ENCODE assay signal across 24 mouse cellular contexts in genomic region chr12:112757896-112758295, GRCm38 (mm10). TPM values are rescaled to one million over a fixed set of nuclear protein-coding genes. Genes with fewer than 3 reads are reported as not detected.
A peak's percentile ranks its signal among the peaks of the same experiment; 100 is the strongest.
DNase-seq lines count a peak whose midpoint lies in the region; ATAC-seq lines count a peak whose summit lies in the region.
"Had no signal": no experiment of that assay in that cellular context is flagged by ENCODE, and none has a peak within 500 bp of the region (broad histone marks: within the 10 kb centered on the region; RNA-seq: fewer than 3 reads in every experiment).

No protein-coding gene starts in this region.

- H3K4me2 ChIP-seq in heart, embryonic 11.5 days, result no peak overlapping the region
- H3K4me2 ChIP-seq: embryonic facial prominence, embryonic 12.5 days; forebrain, embryonic 13.5 days had no signal

- WGBS in heart, embryonic 11.5 days (ENCODE audit: insufficient replicate concordance), result 76% methylated on average over 5 of the region's 5 CpGs

- no peak overlapping the region for H3K27ac ChIP-seq in heart, embryonic 11.5 days (ENCODE audit: low read depth, low read length)
- H3K27ac ChIP-seq: embryonic facial prominence, embryonic 10.5 days; embryonic facial prominence, embryonic 12.5 days; forebrain, embryonic 13.5 days had no signal

- H3K36me3 ChIP-seq in heart, embryonic 11.5 days (ENCODE audit: control insufficient read depth, insufficient read depth, low read length), result no peaks in the 10 kb centered on the region
- H3K36me3 ChIP-seq: embryonic facial prominence, embryonic 10.5 days; embryonic facial prominence, embryonic 12.5 days; G1E had no signal

- peaks cover 4% of the 10 kb centered on the region; the same call in 1 of the 2 replicates for H3K27me3 ChIP-seq in heart, embryonic 11.5 days (ENCODE audit: control insufficient read depth, insufficient read depth, low read length)
- H3K27me3 ChIP-seq: CH12.LX; embryonic facial prominence, embryonic 12.5 days; forebrain, embryonic 13.5 days; Patski had no signal

- H3K4me3 ChIP-seq in heart, embryonic 11.5 days (ENCODE audit: low read depth, low read length), result no peak overlapping the region
- H3K4me3 ChIP-seq: embryonic facial prominence, embryonic 10.5 days; embryonic facial prominence, embryonic 12.5 days; forebrain, embryonic 13.5 days had no signal

- 0 out of 2 replicates have a peak, but pooled peaks cover 2% of the 10 kb centered on the region for H3K9me3 ChIP-seq in heart, embryonic 11.5 days (replicated peaks; ENCODE audit: control insufficient read depth, low read length)
- H3K9me3 ChIP-seq: embryonic facial prominence, embryonic 10.5 days; embryonic facial prominence, embryonic 12.5 days; forebrain, embryonic 13.5 days; G1E had no signal

- ATAC-seq in heart, embryonic 11.5 days (replicated peaks; ENCODE audit: insufficient number of reproducible peaks, low FRiP score, low TSS enrichment), result no peak
- ATAC-seq: activated CD4-positive, CD25-positive, alpha-beta regulatory T cell, adult 4 months; CD4-positive, CD25-positive, alpha-beta regulatory T cell, adult 4 months; forebrain, embryonic 13.5 days; Patski had no signal

- H3K9ac ChIP-seq in heart, embryonic 11.5 days (ENCODE audit: low read depth, low read length), result no peak overlapping the region
- H3K9ac ChIP-seq: embryonic facial prominence, embryonic 12.5 days; forebrain, embryonic 13.5 days had no signal

- H3K4me1 ChIP-seq in heart, embryonic 11.5 days (ENCODE audit: control insufficient read depth, insufficient read depth, low read length), result no peaks in the 10 kb centered on the region
- H3K4me1 ChIP-seq: embryonic facial prominence, embryonic 12.5 days; forebrain, embryonic 13.5 days had no signal

- peak; percentile 85 for DNase-seq in heart, adult 11 months
- DNase-seq in kidney, postnatal 10 days, result peak; percentile 4
- DNase-seq in kidney, postnatal 14 days, result no peak
- peak; percentile 29 for DNase-seq in testis, postnatal 10 days (ENCODE audit: low spot score)
- DNase-seq in testis, postnatal 14 days (ENCODE audit: low spot score), result no peak
- DNase-seq in urinary bladder, postnatal 10 days (ENCODE audit: low spot score), result peak; percentile 5
- no peak for DNase-seq in urinary bladder, postnatal 36 days (ENCODE audit: low spot score in 2 of 2)
- DNase-seq: adrenal gland, adult 8-10 months; adrenal gland, postnatal 14 days; adrenal gland, postnatal 36 days; B cell, adult 2 months; cerebellum, adult 11-12 months; cerebellum, adult 2 months; cerebellum, adult 9-10 months; cerebellum, postnatal 10 days had no signal

RNA-seq across cellular contexts. Expression of gene Pld4, which starts 2.6 kb away (rescaled TPM):
- polyA plus RNA-seq in heart, embryonic 11.5 days (2014; fragmentation: Nextera tagmentation; extraction: Ambion mirVana), result 1.5 and 1.7 TPM in 2 replicates

RNA-seq across cellular contexts. Expression of gene Cep170b, which starts 37.6 kb away (rescaled TPM):
- 2.6 and 3.1 TPM in 2 replicates for polyA plus RNA-seq in heart, embryonic 11.5 days (2014; fragmentation: Nextera tagmentation; extraction: Ambion mirVana)
- polyA plus RNA-seq: G1E had no signal

RNA-seq across cellular contexts. Expression of gene Ahnak2, which starts 44.6 kb away (rescaled TPM):
- 0.63 and 0.79 TPM in 2 replicates for polyA plus RNA-seq in heart, embryonic 11.5 days (2014; fragmentation: Nextera tagmentation; extraction: Ambion mirVana)
- polyA plus RNA-seq: activated CD4-positive, CD25-positive, alpha-beta regulatory T cell, adult 4 months; CD4-positive, CD25-positive, alpha-beta regulatory T cell, adult 4 months had no signal

RNA-seq across cellular contexts. Expression of gene Clba1, which starts 50.8 kb away (rescaled TPM):
- polyA plus RNA-seq in heart, embryonic 11.5 days (2014; fragmentation: Nextera tagmentation; extraction: Ambion mirVana), result 11.5 and 13.0 TPM in 2 replicates

Comparison
In these comparisons a context has a peak if more than half of its experiments do, and no peak if none do; other contexts are left out.
1. DNase-seq: peak in heart, adult 11 months (single experiment), kidney, postnatal 10 days (single experiment), testis, postnatal 10 days (single experiment) and urinary bladder, postnatal 10 days (single experiment); none in kidney, postnatal 14 days (single experiment), testis, postnatal 14 days (single experiment) and urinary bladder, postnatal 36 days (0 of 2).